ENCODE assay signal across 16 mouse cellular contexts in the genomic region with DNA sequence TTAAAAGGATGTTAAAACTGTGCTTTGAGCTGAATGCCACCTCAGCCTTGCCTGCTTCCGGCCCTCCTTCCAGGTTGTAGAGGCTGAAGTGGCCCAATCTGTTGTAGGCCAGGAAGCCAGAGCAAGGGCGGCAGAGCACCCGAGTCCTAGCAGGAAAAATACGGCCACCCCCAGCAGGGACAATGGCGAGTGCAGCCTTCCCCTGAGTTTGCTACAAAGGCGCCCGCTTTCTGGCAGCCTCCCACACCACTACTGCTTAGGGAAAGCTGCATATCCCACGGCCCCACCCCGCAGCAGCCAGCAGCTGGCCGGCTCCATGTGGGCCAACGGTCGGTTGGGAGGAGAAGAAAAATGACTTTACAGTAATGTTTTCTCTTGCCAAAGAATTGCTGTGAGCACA.
DNase-seq lines count a peak whose midpoint lies in the region; ATAC-seq and TF ChIP-seq lines count a peak whose summit lies in the region.
"Had no signal": no experiment of that assay in that cellular context is flagged by ENCODE, and none has a peak within 500 bp of the region (broad histone marks: within the 10 kb centered on the region; RNA-seq: fewer than 3 reads in every experiment).

No protein-coding gene starts in this region.

- H3K4me3 ChIP-seq in forebrain, embryonic 14.5 days (ENCODE audit: low read depth, low read length): no peak overlapping the region
- no peak overlapping the region for H3K4me3 ChIP-seq in forebrain, embryonic 12.5 days (replicated peaks)
- no peak overlapping the region for H3K4me3 ChIP-seq in lung, embryonic 15.5 days
- H3K4me3 ChIP-seq in lung, adult 2 months (replicated peaks; ENCODE audit: extremely low read depth, low read depth, low read length): no peak overlapping the region
- no peak overlapping the region for H3K4me3 ChIP-seq in ES-E14 (ENCODE audit: insufficient read depth in 1 of 2, low read depth in 1 of 2, low read length in 2 of 2, poor library complexity in 1 of 2, severe bottlenecking in 1 of 2)
- H3K4me3 ChIP-seq in kidney, embryonic 14.5 days (ENCODE audit: low read length): no peak overlapping the region
- H3K4me3 ChIP-seq: embryonic facial prominence, embryonic 13.5 days; megakaryocyte, embryonic 14.5 days; neural tube, embryonic 13.5 days had no signal

- H3K4me2 ChIP-seq in forebrain, embryonic 14.5 days (ENCODE audit: low read length): no peak overlapping the region
- H3K4me2 ChIP-seq in forebrain, embryonic 12.5 days: no peak overlapping the region
- no peak overlapping the region for H3K4me2 ChIP-seq in lung, embryonic 15.5 days
- H3K4me2 ChIP-seq in kidney, embryonic 14.5 days (replicated peaks; ENCODE audit: low read depth, low read length): no peak overlapping the region
- H3K4me2 ChIP-seq: embryonic facial prominence, embryonic 13.5 days; liver, embryonic 11.5 days; neural tube, embryonic 13.5 days had no signal

- H3K36me3 ChIP-seq in forebrain, embryonic 14.5 days (ENCODE audit: control insufficient read depth, insufficient read depth, low read length): no peaks in the 10 kb centered on the region
- H3K36me3 ChIP-seq in forebrain, embryonic 12.5 days (replicated peaks): no peaks in the 10 kb centered on the region
- no peaks in the 10 kb centered on the region for H3K36me3 ChIP-seq in lung, embryonic 15.5 days
- H3K36me3 ChIP-seq in ES-E14 (ENCODE audit: control insufficient read depth, insufficient read depth, low read length, poor library complexity, severe bottlenecking): peaks cover 4% of the 10 kb centered on the region; the same call in 1 of the 2 replicates
- no peaks in the 10 kb centered on the region for H3K36me3 ChIP-seq in kidney, embryonic 14.5 days (ENCODE audit: control insufficient read depth, insufficient read depth, low read length)
- H3K36me3 ChIP-seq: embryonic facial prominence, embryonic 13.5 days; neural tube, embryonic 13.5 days had no signal

- no peak overlapping the region for H3K27ac ChIP-seq in forebrain, embryonic 14.5 days (ENCODE audit: low read depth, low read length)
- no peak overlapping the region for H3K27ac ChIP-seq in forebrain, embryonic 12.5 days
- H3K27ac ChIP-seq in lung, embryonic 15.5 days: no peak overlapping the region
- H3K27ac ChIP-seq in ES-E14 (ENCODE audit: insufficient read depth, low read depth, low read length, poor library complexity, severe bottlenecking): peak overlapping the region; percentile 56; the same call in 1 of the 2 replicates
- H3K27ac ChIP-seq in kidney, embryonic 14.5 days (ENCODE audit: low read depth, low read length): no peak overlapping the region
- H3K27ac ChIP-seq: embryonic facial prominence, embryonic 13.5 days; neural tube, embryonic 13.5 days had no signal

- TF ChIP-seq POLR2A in lung, adult 2 months (IDR thresholded peaks at IDR 0.05; ENCODE audit: borderline replicate concordance, extremely low read depth, low read depth, low read length): no peak

- no peaks in the 10 kb centered on the region for H3K27me3 ChIP-seq in forebrain, embryonic 14.5 days (replicated peaks; ENCODE audit: control insufficient read depth, insufficient read depth, low read length)
- no peaks in the 10 kb centered on the region for H3K27me3 ChIP-seq in forebrain, embryonic 12.5 days
- no peaks in the 10 kb centered on the region for H3K27me3 ChIP-seq in lung, embryonic 15.5 days
- H3K27me3 ChIP-seq in kidney, embryonic 14.5 days (ENCODE audit: control insufficient read depth, insufficient read depth, low read length): no peaks in the 10 kb centered on the region
- H3K27me3 ChIP-seq: embryonic facial prominence, embryonic 13.5 days; megakaryocyte, embryonic 14.5 days; neural tube, embryonic 13.5 days; Patski had no signal

- H3K4me1 ChIP-seq in forebrain, embryonic 14.5 days (ENCODE audit: control insufficient read depth, insufficient read depth, low read length): no peaks in the 10 kb centered on the region
- 0 out of 2 replicates have a peak, but pooled peaks cover 2% of the 10 kb centered on the region for H3K4me1 ChIP-seq in forebrain, embryonic 12.5 days
- H3K4me1 ChIP-seq in lung, embryonic 15.5 days: no peaks in the 10 kb centered on the region
- H3K4me1 ChIP-seq in lung, adult 2 months (ENCODE audit: control insufficient read depth, insufficient read depth, low read length): no peaks in the 10 kb centered on the region
- no peaks in the 10 kb centered on the region for H3K4me1 ChIP-seq in ES-E14 (ENCODE audit: control insufficient read depth in 2 of 2, insufficient read depth in 2 of 2, low read length in 2 of 2, poor library complexity in 1 of 2)
- no peaks in the 10 kb centered on the region for H3K4me1 ChIP-seq in kidney, embryonic 14.5 days (ENCODE audit: control insufficient read depth, insufficient read depth, low read length)
- H3K4me1 ChIP-seq: embryonic facial prominence, embryonic 13.5 days; megakaryocyte, embryonic 14.5 days; neural tube, embryonic 13.5 days had no signal

- TF ChIP-seq CTCF in lung, adult 2 months (IDR thresholded peaks at IDR 0.05; ENCODE audit: insufficient read depth, low read length): no peak

- H3K9ac ChIP-seq in forebrain, embryonic 14.5 days (ENCODE audit: low read length): no peak overlapping the region
- no peak overlapping the region for H3K9ac ChIP-seq in forebrain, embryonic 12.5 days
- no peak overlapping the region for H3K9ac ChIP-seq in lung, embryonic 15.5 days
- no peak overlapping the region for H3K9ac ChIP-seq in ES-E14 (ENCODE audit: insufficient read depth, low read depth, low read length, poor library complexity, severe bottlenecking)
- no peak overlapping the region for H3K9ac ChIP-seq in kidney, embryonic 14.5 days (ENCODE audit: low read depth, low read length)
- H3K9ac ChIP-seq: embryonic facial prominence, embryonic 13.5 days; neural tube, embryonic 13.5 days had no signal

- no peaks in the 10 kb centered on the region for H3K9me3 ChIP-seq in forebrain, embryonic 14.5 days (replicated peaks; ENCODE audit: control insufficient read depth, low read length)
- H3K9me3 ChIP-seq in forebrain, embryonic 12.5 days: no peaks in the 10 kb centered on the region
- no peaks in the 10 kb centered on the region for H3K9me3 ChIP-seq in lung, embryonic 15.5 days
- H3K9me3 ChIP-seq in ES-E14 (ENCODE audit: control insufficient read depth, insufficient read depth, low read depth, low read length): no peaks in the 10 kb centered on the region; the same call in 1 of the 2 replicates
- H3K9me3 ChIP-seq in kidney, embryonic 14.5 days (ENCODE audit: control insufficient read depth, low read length): no peaks in the 10 kb centered on the region
- H3K9me3 ChIP-seq: embryonic facial prominence, embryonic 13.5 days; megakaryocyte, embryonic 14.5 days; neural tube, embryonic 13.5 days had no signal

- ATAC-seq in forebrain, embryonic 14.5 days: no peak
- ATAC-seq in forebrain, embryonic 12.5 days (ENCODE audit: low FRiP score): no peak
- ATAC-seq in lung, embryonic 15.5 days (ENCODE audit: borderline replicate concordance, extremely low read depth, low FRiP score, low TSS enrichment): peak; percentile 35; the same call in 1 of the 2 replicates
- no peak for ATAC-seq in kidney, embryonic 14.5 days (ENCODE audit: low FRiP score, low TSS enrichment)
- ATAC-seq: intestine, postnatal 0 days; Patski had no signal

- 23% methylated on average over 12 of the region's 12 CpGs for whole genome bisulfite sequencing in forebrain, embryonic 14.5 days
- WGBS in forebrain, embryonic 12.5 days: 38% methylated on average over 12 of the region's 12 CpGs
- 53% methylated on average over 12 of the region's 12 CpGs for WGBS in lung, embryonic 15.5 days
- 59% methylated on average over 12 of the region's 12 CpGs for WGBS in lung, adult 2 months
- 46% methylated on average over 12 of the region's 12 CpGs for WGBS in kidney, embryonic 14.5 days

- in situ Hi-C loops in ES-E14 (cut with MboI; ENCODE audit: low sequenced_read_pairs in 2 of 2, unreplicated experiment in 2 of 2): no loop called here

- DNase-seq in forebrain, embryonic 14.5 days (ENCODE audit: low spot score): peak; percentile 1
- no peak for DNase-seq in lung, adult 2 months
- no peak for DNase-seq in ES-E14 (ENCODE audit: low read depth, low spot score)
- DNase-seq in embryo, embryonic 10.5 days (ENCODE audit: low spot score): peak; percentile 1
- DNase-seq in layer of hippocampus, postnatal 14 days (ENCODE audit: low spot score in 2 of 2): no peak
- DNase-seq: cerebellum, adult 8-10 months; right cerebral cortex, postnatal 25 days had no signal

TF ChIP-seq in ES-E14, 5 proteins besides CTCF, POLR2A, EP300 and RAD21:
- TF ChIP-seq ZNF384 (IDR thresholded peaks at IDR 0.05; ENCODE audit: low read depth, low read length) (no peak), MAFK (IDR thresholded peaks at IDR 0.05; ENCODE audit: insufficient read depth, low read depth, low read length) (no peak), CHD2 (IDR thresholded peaks at IDR 0.05; ENCODE audit: low read depth, low read length) (no peak), HCFC1 (IDR thresholded peaks at IDR 0.05; ENCODE audit: borderline replicate concordance, insufficient read depth, low read length) (no peak), ZC3H11A (IDR thresholded peaks at IDR 0.05; ENCODE audit: borderline replicate concordance, low read depth, low read length) (no peak)

Comparison
In these comparisons a context has a peak if more than half of its experiments do, and no peak if none do; other contexts are left out.
1. DNase-seq: peak in forebrain, embryonic 14.5 days (single experiment) and embryo, embryonic 10.5 days (single experiment); none in lung, adult 2 months (single experiment), ES-E14 (single experiment) and layer of hippocampus, postnatal 14 days (0 of 2).